ENCODE assay signal across 8 mouse cellular contexts in the genomic region with DNA sequence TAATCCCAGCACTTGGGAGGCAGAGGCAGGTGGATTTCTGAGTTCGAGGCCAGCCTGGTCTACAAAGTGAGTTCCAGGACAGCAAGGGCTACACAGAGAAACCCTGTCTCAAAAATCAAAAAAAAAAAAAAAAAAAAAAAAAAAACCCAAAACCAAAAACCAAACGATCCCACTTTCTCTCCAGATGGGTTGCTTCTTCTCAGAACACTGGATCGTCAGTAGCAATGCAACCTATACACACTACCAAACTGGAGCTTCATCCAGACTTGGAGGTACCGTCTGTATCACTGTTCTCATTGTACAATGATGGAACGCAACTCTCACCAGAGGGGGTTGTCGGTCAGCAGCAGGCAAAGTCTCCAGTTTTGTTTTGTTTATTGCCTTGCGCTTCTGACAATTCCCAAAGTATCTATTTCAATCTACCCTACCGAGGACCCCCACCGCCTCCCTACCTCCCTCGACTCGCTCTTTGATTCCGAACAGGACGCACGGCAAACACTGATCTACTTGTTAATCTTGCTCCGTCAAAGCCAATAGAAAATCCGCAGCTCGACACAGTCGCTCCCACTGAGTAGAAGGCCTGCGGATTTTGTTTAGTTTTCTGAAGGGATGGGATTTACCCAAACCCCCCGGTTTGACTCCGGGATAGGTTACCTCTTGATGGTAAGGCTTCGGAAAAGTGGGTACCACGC. TPM values are rescaled to one million over a fixed set of nuclear protein-coding genes. Genes with fewer than 3 reads are reported as not detected.
DNase-seq lines count a peak whose midpoint lies in the region; ATAC-seq and TF ChIP-seq lines count a peak whose summit lies in the region.

No protein-coding gene starts in this region.

- 4% methylated on average over 23 of the region's 23 CpGs for WGBS in heart, embryonic 13.5 days
- WGBS in forebrain, postnatal 0 days = 4% methylated on average over 23 of the region's 23 CpGs

- ATAC-seq in heart, embryonic 13.5 days (ENCODE audit: extremely low read depth, insufficient number of reproducible peaks, low FRiP score, low TSS enrichment) = no peak
- peak; percentile 36 for ATAC-seq in forebrain, postnatal 0 days
- peak; percentile 17 for ATAC-seq in megakaryocyte progenitor cell, adult 5-6 weeks (replicated peaks; ENCODE audit: poor library complexity)

- peak overlapping the region; percentile 89 for H3K27ac ChIP-seq in heart, embryonic 13.5 days (replicated peaks)
- H3K27ac ChIP-seq in MEL (ENCODE audit: control insufficient read depth, low read depth, low read length) = peak overlapping the region; percentile 97
- H3K27ac ChIP-seq in forebrain, postnatal 0 days (ENCODE audit: low read depth, low read length) = peak overlapping the region; percentile 92

- peaks cover 39% of the 10 kb centered on the region for H3K36me3 ChIP-seq in heart, embryonic 13.5 days
- peaks cover 0 to 30% of the 10 kb centered on the region in 2 experiments; a peak in 2 of 4 replicates for H3K36me3 ChIP-seq in MEL (ENCODE audit: control insufficient read depth in 1 of 2, insufficient read depth in 2 of 2, low read length in 2 of 2)
- H3K36me3 ChIP-seq in forebrain, postnatal 0 days (ENCODE audit: insufficient read depth) = peaks cover 26% of the 10 kb centered on the region

- peak overlapping the region; percentile 93 for H3K9ac ChIP-seq in heart, embryonic 13.5 days
- H3K9ac ChIP-seq in MEL (ENCODE audit: control insufficient read depth, low read depth, low read length, poor library complexity, severe bottlenecking) = peak overlapping the region; percentile 94
- peak overlapping the region; percentile 64 for H3K9ac ChIP-seq in forebrain, postnatal 0 days

- no peak for TF ChIP-seq CTCF in MEL (IDR thresholded peaks at IDR 0.05 in 2 of 3, conservative IDR thresholded peaks at IDR 0.05 in 1 of 3; ENCODE audit: control insufficient read depth in 1 of 3, insufficient read depth in 1 of 3, low read depth in 2 of 3, low read length in 3 of 3, poor library complexity in 1 of 3, severe bottlenecking in 1 of 3)
- no peak for TF ChIP-seq CTCF in forebrain, postnatal 0 days (IDR thresholded peaks at IDR 0.05; ENCODE audit: low read depth)

- peaks cover 17% of the 10 kb centered on the region for H3K4me1 ChIP-seq in heart, embryonic 13.5 days
- H3K4me1 ChIP-seq in MEL (ENCODE audit: control insufficient read depth in 1 of 2, insufficient read depth in 2 of 2, low read length in 2 of 2) = peaks cover 5 to 9% of the 10 kb centered on the region in 2 experiments
- no peaks in the 10 kb centered on the region for H3K4me1 ChIP-seq in forebrain, postnatal 0 days (ENCODE audit: insufficient read depth)

- H3K9me3 ChIP-seq in heart, embryonic 13.5 days = no peaks in the 10 kb centered on the region
- no peaks in the 10 kb centered on the region for H3K9me3 ChIP-seq in MEL (replicated peaks; ENCODE audit: insufficient read depth, low read length)
- no peaks in the 10 kb centered on the region for H3K9me3 ChIP-seq in forebrain, postnatal 0 days (ENCODE audit: low read length)

- no peak for TF ChIP-seq EP300 in MEL (IDR thresholded peaks at IDR 0.05; ENCODE audit: low read depth in 1 of 2, low read length in 2 of 2)

- no peak for DNase-seq in heart, adult 18-20 months
- DNase-seq in MEL (ENCODE audit: low read depth, low spot score) = no peak
- no peak for DNase-seq in forebrain, postnatal 0 days
- no peak for DNase-seq in ovary, postnatal 36 days (ENCODE audit: low spot score)
- DNase-seq in thymus, postnatal 4 days = no peak
- no peak for DNase-seq in layer of hippocampus, adult 11-12 months (ENCODE audit: low spot score)

- TF ChIP-seq RAD21 in MEL (IDR thresholded peaks at IDR 0.05; ENCODE audit: low read depth, low read length) = no peak

- H3K27me3 ChIP-seq in heart, embryonic 13.5 days (replicated peaks) = no peaks in the 10 kb centered on the region
- H3K27me3 ChIP-seq in MEL (ENCODE audit: control insufficient read depth in 1 of 2, insufficient read depth in 2 of 2, low read length in 2 of 2) = no peaks in the 10 kb centered on the region
- no peaks in the 10 kb centered on the region for H3K27me3 ChIP-seq in forebrain, postnatal 0 days (ENCODE audit: insufficient read depth, low read length)

- peaks cover 44% of the 10 kb centered on the region for H3K79me2 ChIP-seq in MEL (ENCODE audit: control insufficient read depth, insufficient read depth, low read length, poor library complexity)

- 0 out of 4 replicates have a peak, but pooled peaks of 1 of the 2 experiments have one; percentile 2 for TF ChIP-seq POLR2A in MEL (IDR thresholded peaks at IDR 0.05; ENCODE audit: control insufficient read depth in 1 of 2, insufficient read depth in 1 of 2, low read depth in 1 of 2, low read length in 2 of 2, poor library complexity in 1 of 2)

- peak overlapping the region; percentile 78 for H3K4me2 ChIP-seq in heart, embryonic 13.5 days
- H3K4me2 ChIP-seq in forebrain, postnatal 0 days (ENCODE audit: low read depth) = peak overlapping the region; percentile 67

- H3K4me3 ChIP-seq in heart, embryonic 13.5 days = peak overlapping the region; percentile 89
- H3K4me3 ChIP-seq in MEL (ENCODE audit: control insufficient read depth in 1 of 2, insufficient read depth in 1 of 2, low read depth in 2 of 2, low read length in 2 of 2) = peak overlapping the region; percentile 57 to 96
- H3K4me3 ChIP-seq in forebrain, postnatal 0 days (ENCODE audit: low read depth, low read length) = peak overlapping the region; percentile 73

TF ChIP-seq in MEL, 35 proteins besides CTCF, POLR2A, EP300 and RAD21 (continues in another document):
- TF ChIP-seq ZNF384 (IDR thresholded peaks at IDR 0.05; ENCODE audit: low read depth, low read length) (peak; percentile 61; the same call in 1 of the 2 replicates), JUND (IDR thresholded peaks at IDR 0.05; ENCODE audit: low read depth, low read length) (no peak), SIN3A (IDR thresholded peaks at IDR 0.05; ENCODE audit: low read length) (no peak), MYB (IDR thresholded peaks at IDR 0.05; ENCODE audit: low read depth, low read length) (no peak), USF1 (IDR thresholded peaks at IDR 0.05; ENCODE audit: low read depth, low read length) (no peak), TCF12 (IDR thresholded peaks at IDR 0.05; ENCODE audit: low read depth, low read length) (no peak), ZC3H11A (IDR thresholded peaks at IDR 0.05; ENCODE audit: low read depth, low read length) (no peak), NRF1 (IDR thresholded peaks at IDR 0.05; ENCODE audit: insufficient read depth, low read depth, low read length, poor library complexity, severe bottlenecking) (no peak), USF2 (IDR thresholded peaks at IDR 0.05; ENCODE audit: borderline replicate concordance in 1 of 2, insufficient read depth in 1 of 2, low read depth in 1 of 2, low read length in 2 of 2) (no peak), CHD1 (IDR thresholded peaks at IDR 0.05; ENCODE audit: low read depth, low read length) (0 out of 2 replicates have a peak, but pooled peaks have one; percentile 17), MAZ (IDR thresholded peaks at IDR 0.05; ENCODE audit: low read depth, low read length) (no peak), SMC3 (IDR thresholded peaks at IDR 0.05; ENCODE audit: low read depth, low read length) (no peak)

RNA-seq across cellular contexts. Expression of gene Nudt5, which starts 0.5 kb away (rescaled TPM):
- 59.8 and 69.0 TPM in 2 replicates for polyA plus RNA-seq in heart, embryonic 13.5 days (2015; fragmentation: Nextera tagmentation; extraction: Ambion mirVana)
- total RNA-seq in heart, adult 18-20 months (2021) = 10 to 100 TPM; 12.5 to 14.1 TPM
- 82.1 and 100 TPM in 2 replicates for total RNA-seq in MEL (2012; rRNA removed)
- 100 to 1,000 TPM in 1 of 2 experiments, not detected in 1; 141 TPM for polyA plus RNA-seq in MEL (2012; ENCODE audit: insufficient read depth in 1 of 2, insufficient read length in 2 of 2, low read depth in 1 of 2, low replicate concordance in 2 of 2, missing spikeins in 1 of 2)
- 14.8 and 15.0 TPM in 2 replicates for total RNA-seq in forebrain, postnatal 0 days (2014; rRNA removed)
- 11.2 and 12.2 TPM in 2 replicates for polyA plus RNA-seq in forebrain, postnatal 0 days (2015; fragmentation: Nextera tagmentation; extraction: Ambion mirVana)
- total RNA-seq in megakaryocyte progenitor cell, adult 5-6 weeks (2015) = 70.6 and 70.7 TPM in 2 replicates
- 60.8 and 78.6 TPM in 2 replicates for total RNA-seq in megakaryocyte progenitor cell, adult 5-6 weeks (2017)

RNA-seq across cellular contexts. Expression of gene Cdc123, which starts 0.6 kb away (rescaled TPM):
- 184 and 186 TPM in 2 replicates for polyA plus RNA-seq in heart, embryonic 13.5 days (2015; fragmentation: Nextera tagmentation; extraction: Ambion mirVana)
- total RNA-seq in heart, adult 18-20 months (2021) = 10 to 100 TPM; 90.1 to 98.7 TPM
- 190 and 192 TPM in 2 replicates for total RNA-seq in MEL (2012; rRNA removed)
- 100 to 1,000 TPM; 338 to 770 TPM for polyA plus RNA-seq in MEL (2012; ENCODE audit: insufficient read depth in 1 of 2, insufficient read length in 2 of 2, low read depth in 1 of 2, low replicate concordance in 2 of 2, missing spikeins in 1 of 2)
- total RNA-seq in forebrain, postnatal 0 days (2014; rRNA removed) = 78.2 and 107 TPM in 2 replicates
- polyA plus RNA-seq in forebrain, postnatal 0 days (2015; fragmentation: Nextera tagmentation; extraction: Ambion mirVana) = 191 and 226 TPM in 2 replicates
- 125 and 133 TPM in 2 replicates for total RNA-seq in megakaryocyte progenitor cell, adult 5-6 weeks (2015)
- 116 and 117 TPM in 2 replicates for total RNA-seq in megakaryocyte progenitor cell, adult 5-6 weeks (2017)

RNA-seq across cellular contexts. Expression of gene Gm13199, which starts 18.4 kb away (rescaled TPM):
- polyA plus RNA-seq in heart, embryonic 13.5 days (2015; fragmentation: Nextera tagmentation; extraction: Ambion mirVana) = 0.44 and 0.85 TPM in 2 replicates
- not detected for total RNA-seq in heart, adult 18-20 months (2021)
- 0.35 and 0.39 TPM in 2 replicates for total RNA-seq in MEL (2012; rRNA removed)
- polyA plus RNA-seq in MEL (2012; ENCODE audit: insufficient read depth in 1 of 2, insufficient read length in 2 of 2, low read depth in 1 of 2, low replicate concordance in 2 of 2, missing spikeins in 1 of 2) = 1 to 10 TPM in 1 of 2 experiments, not detected in 1; 4.8 TPM
- total RNA-seq in forebrain, postnatal 0 days (2014; rRNA removed) = 0.31 and 2.8 TPM in 2 replicates
- polyA plus RNA-seq in forebrain, postnatal 0 days (2015; fragmentation: Nextera tagmentation; extraction: Ambion mirVana) = 0.28 and 0.38 TPM in 2 replicates
- total RNA-seq in megakaryocyte progenitor cell, adult 5-6 weeks (2015) = 1.2 and 2.1 TPM in 2 replicates
- total RNA-seq in megakaryocyte progenitor cell, adult 5-6 weeks (2017) = not detected in 2 replicates

RNA-seq across cellular contexts. Expression of gene Sec61a2, which starts 50.9 kb away (rescaled TPM):
- 49.2 and 50.0 TPM in 2 replicates for polyA plus RNA-seq in heart, embryonic 13.5 days (2015; fragmentation: Nextera tagmentation; extraction: Ambion mirVana)
- total RNA-seq in heart, adult 18-20 months (2021) = 10 to 100 TPM; 10.2 to 11.0 TPM
- total RNA-seq in MEL (2012; rRNA removed) = 13.9 and 17.8 TPM in 2 replicates
- 10 to 100 TPM in 1 of 2 experiments, not detected in 1; 32.3 TPM for polyA plus RNA-seq in MEL (2012; ENCODE audit: insufficient read depth in 1 of 2, insufficient read length in 2 of 2, low read depth in 1 of 2, low replicate concordance in 2 of 2, missing spikeins in 1 of 2)
- total RNA-seq in forebrain, postnatal 0 days (2014; rRNA removed) = 84.7 and 109 TPM in 2 replicates
- 84.6 and 94.5 TPM in 2 replicates for polyA plus RNA-seq in forebrain, postnatal 0 days (2015; fragmentation: Nextera tagmentation; extraction: Ambion mirVana)
- 30.0 and 42.4 TPM in 2 replicates for total RNA-seq in megakaryocyte progenitor cell, adult 5-6 weeks (2015)
- total RNA-seq in megakaryocyte progenitor cell, adult 5-6 weeks (2017) = 12.6 and 21.5 TPM in 2 replicates
